Mouse (Mus musculus) thymus, adult 2 months (tissue): Measurements from ENCODE around the gene Plxdc1. TPM values are rescaled to one million over a fixed set of nuclear protein-coding genes. Genes with fewer than 3 reads are reported as not detected.

Source experiments
- DNase-seq: peaks from one replicate; pipeline ENCODE4 v3.0.0; 2021
- H3K27ac ChIP-seq: fragments of 200-500 bp; 2 replicates; pipeline ENCODE4 v1.5.1; 2012; ENCODE audit warnings: low read length, control low read depth; ENCODE audit not compliant: control insufficient read depth, insufficient read depth
- H3K27me3 ChIP-seq: fragments of 200-500 bp; 2 replicates; pipeline ENCODE4 v1.6.1; 2012; ENCODE audit warnings: mild to moderate bottlenecking, low read length, moderate library complexity, mixed read lengths; ENCODE audit not compliant: control insufficient read depth, insufficient read depth
- H3K36me3 ChIP-seq: fragments of 200-500 bp; 2 replicates; pipeline ENCODE4 v1.6.1; 2012; ENCODE audit warnings: mild to moderate bottlenecking, low read length, moderate library complexity; ENCODE audit not compliant: control insufficient read depth, insufficient read depth
- H3K4me1 ChIP-seq: fragments of 200-500 bp; replicated peaks from 2 replicates; pipeline ENCODE4 v1.6.1; 2012; ENCODE audit warnings: low read length; ENCODE audit not compliant: control insufficient read depth, insufficient read depth
- H3K4me3 ChIP-seq: fragments of 200-500 bp; 2 replicates; pipeline ENCODE4 v1.5.1; 2012; ENCODE audit warnings: mild to moderate bottlenecking, low read length, control low read depth, moderate library complexity; ENCODE audit not compliant: control insufficient read depth, insufficient read depth
- CTCF ChIP-seq: fragments of 200-500 bp; IDR thresholded peaks from 2 replicates; pipeline ENCODE4 v1.5.1; 2012; ENCODE audit warnings: mild to moderate bottlenecking, control low read depth, low read length, moderate library complexity, borderline replicate concordance; ENCODE audit not compliant: control insufficient read depth, poor library complexity, insufficient read depth; ENCODE audit errors: extremely low read depth
- POLR2A ChIP-seq: fragments of 200-500 bp; IDR thresholded peaks from 2 replicates; pipeline ENCODE4 v1.6.1; 2012; ENCODE audit warnings: mild to moderate bottlenecking, low read length, control low read depth, moderate library complexity; ENCODE audit not compliant: control insufficient read depth, poor library complexity, insufficient read depth; ENCODE audit errors: extremely low read depth
- whole genome bisulfite sequencing: fragments of 180-500 bp; shearing (Covaris S2); methylation state at CpG from one replicate; pipeline ENCODE4 v1.1.7; 2018; 5-methylcytosine and 5-hydroxymethylcytosine counted together
- polyA plus RNA-seq: library from polyadenylated mRNA; depleted of rRNA; stranded (reverse); fragments of >200 nt; gene quantifications from 2 replicates; pipeline ENCODE4 v1.2.3, GENCODE M21; 2012

The Plxdc1 gene
- polyA plus RNA-seq, 1 experiment, result 77.5 TPM

DNA sequence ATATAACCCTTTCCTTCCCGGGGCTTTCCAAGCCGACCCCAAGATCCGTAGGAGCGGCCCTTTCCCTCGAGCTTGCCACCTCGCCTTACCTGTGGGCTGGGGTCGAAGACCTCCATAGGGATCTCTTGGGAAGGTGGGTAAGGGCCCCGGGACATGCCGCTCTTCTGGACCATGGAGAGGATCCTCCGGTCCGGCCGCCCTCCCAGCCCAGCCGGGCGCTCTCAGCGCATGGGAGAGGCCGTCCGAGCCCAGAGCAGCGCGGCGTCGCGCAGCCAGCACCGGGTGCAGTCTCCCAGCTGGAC is 36.0 kb upstream of the Plxdc1 start:
- H3K4me3 ChIP-seq, result peak overlapping the region; percentile 78
- peaks cover 41% of the 10 kb centered on the region for H3K4me1 ChIP-seq
- H3K36me3 ChIP-seq, result no peaks in the 10 kb centered on the region
- H3K27me3 ChIP-seq, result no peaks in the 10 kb centered on the region
- no peak overlapping the region for H3K27ac ChIP-seq
- under 1% methylated on average over 23 of the region's 23 CpGs for WGBS
- DNase-seq, result no peak
- TF ChIP-seq POLR2A (no peak), CTCF (no peak)

DNA sequence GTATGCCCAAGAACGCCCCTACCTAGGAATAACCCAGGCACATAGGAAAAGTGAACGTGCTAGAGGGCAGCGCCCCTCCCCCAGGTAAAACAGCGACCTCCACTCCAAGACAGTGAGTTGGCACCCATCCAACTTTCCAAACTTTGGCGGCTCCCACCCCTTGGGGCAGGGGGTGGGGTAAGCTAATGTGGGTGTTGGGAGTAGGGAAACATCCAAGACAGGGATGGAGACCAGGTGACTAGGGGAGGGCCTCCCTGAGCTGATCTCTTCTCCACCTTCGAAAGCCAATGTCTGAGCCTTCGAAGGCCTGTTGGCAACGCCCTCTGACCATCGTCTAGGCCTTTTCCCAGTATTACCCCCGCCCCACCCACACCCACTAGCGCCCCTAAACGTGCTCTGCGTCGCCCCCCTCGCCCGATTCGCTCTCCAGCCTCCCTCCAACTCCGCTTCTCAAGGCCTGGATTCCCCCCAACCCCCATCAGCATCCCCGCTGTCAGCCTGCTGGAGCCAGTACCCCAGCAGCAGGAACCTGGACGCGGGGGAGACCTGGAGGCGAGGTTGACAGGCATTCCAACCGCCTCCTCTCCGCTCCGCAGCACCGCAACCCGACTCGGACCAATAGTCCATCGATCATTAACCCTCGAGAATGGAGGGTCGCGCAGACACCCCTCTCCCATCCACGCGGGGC is 35.5 kb upstream of the Plxdc1 start:
- Histone ChIP-seq H3K36me3 (no peaks in the 10 kb centered on the region), H3K4me3 (peak overlapping the region; percentile 78), H3K4me1 (peaks cover 41% of the 10 kb centered on the region), H3K27me3 (no peaks in the 10 kb centered on the region), H3K27ac (no peak overlapping the region)
- no peak for TF ChIP-seq POLR2A
- no peak for TF ChIP-seq CTCF
- no peak for DNase-seq
- WGBS, result 18% methylated on average over 34 of the region's 34 CpGs

GRCm38 (mm10) chr11:98021118-98021517 is 34.9 kb upstream of the Plxdc1 start:
- WGBS, result 53% methylated on average over 2 of the region's 2 CpGs
- no peak overlapping the region for H3K4me3 ChIP-seq
- no peaks in the 10 kb centered on the region for H3K27me3 ChIP-seq

DNA sequence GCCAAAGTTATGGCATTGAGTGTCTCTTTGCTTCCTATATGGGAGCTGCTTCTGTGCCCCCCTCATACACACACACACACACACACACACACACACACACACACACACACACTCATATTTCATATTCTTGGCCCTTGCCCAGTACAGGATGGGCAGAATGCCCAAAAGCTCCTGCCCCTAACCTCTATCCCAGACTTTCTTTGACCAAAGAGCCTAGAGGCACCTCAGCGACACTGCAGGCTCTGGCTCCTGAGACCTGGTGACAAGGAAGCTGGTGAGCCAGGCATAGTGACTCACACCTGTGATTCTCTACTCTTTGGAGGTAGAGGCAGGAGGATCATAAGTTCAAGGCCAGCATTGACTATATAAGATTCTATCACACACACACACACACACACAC is 34.5 kb upstream of the Plxdc1 start:
- Histone ChIP-seq H3K27ac (no peak overlapping the region), H3K4me3 (no peak overlapping the region), H3K4me1 (peaks cover 38% of the 10 kb centered on the region), H3K36me3 (no peaks in the 10 kb centered on the region), H3K27me3 (no peaks in the 10 kb centered on the region)
- no peak for DNase-seq
- TF ChIP-seq CTCF (no peak), POLR2A (no peak)
- 90% methylated on average over 1 of the region's 1 CpGs for WGBS

More at GRCm38 (mm10) chr11:98021118-98021517, 34.9 kb upstream of the Plxdc1 start:
- TF ChIP-seq CTCF, result no peak
- TF ChIP-seq POLR2A, result no peak
- Histone ChIP-seq H3K4me1 (peaks cover 41% of the 10 kb centered on the region), H3K27ac (no peak overlapping the region), H3K36me3 (no peaks in the 10 kb centered on the region)
- DNase-seq, result no peak

DNA sequence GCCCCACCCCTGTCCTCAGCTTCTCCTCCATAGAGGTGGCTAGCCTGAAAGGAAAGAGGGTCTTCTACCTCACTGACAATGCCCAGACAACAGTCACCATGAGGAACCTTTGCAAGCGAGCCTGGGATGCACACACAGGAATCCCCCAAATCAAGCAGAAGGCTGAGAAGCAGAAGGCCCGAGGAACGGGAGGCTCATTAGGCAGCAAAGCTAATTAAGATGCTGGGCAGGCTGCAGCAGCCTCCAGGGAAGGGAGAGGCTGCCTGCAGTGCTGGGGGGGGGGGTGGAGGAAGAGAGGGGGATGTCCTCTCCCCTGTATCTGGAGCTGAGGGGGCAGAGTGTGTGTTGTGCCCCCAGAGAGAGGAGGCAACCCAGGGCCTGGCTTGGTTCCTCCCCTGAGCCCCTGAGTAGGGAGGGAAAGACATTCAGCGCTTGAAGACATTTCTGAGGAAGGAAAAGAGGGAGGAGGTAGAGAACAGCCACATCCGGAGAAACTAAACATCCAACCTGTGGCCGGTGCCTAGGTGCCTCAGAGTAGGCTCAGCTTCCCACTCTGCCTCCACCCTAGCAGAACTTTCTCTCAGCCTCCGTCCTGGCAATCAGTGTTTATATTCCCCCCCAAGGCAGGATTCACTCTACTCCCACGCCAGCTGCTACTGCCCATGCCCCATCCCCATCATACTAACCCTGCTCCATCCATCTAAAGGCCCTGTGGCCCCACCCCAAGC is 33.8 kb upstream of the Plxdc1 start:
- peaks cover 38% of the 10 kb centered on the region for H3K4me1 ChIP-seq
- H3K4me3 ChIP-seq, result no peak overlapping the region
- no peaks in the 10 kb centered on the region for H3K27me3 ChIP-seq
- H3K36me3 ChIP-seq, result no peaks in the 10 kb centered on the region
- peak overlapping the region; percentile 56 for H3K27ac ChIP-seq
- TF ChIP-seq POLR2A (no peak), CTCF (0 out of 2 replicates have a peak, but pooled peaks have one; percentile 14)
- 16% methylated on average over 8 of the region's 8 CpGs for WGBS
- DNase-seq, result peak; percentile 48

GRCm38 (mm10) chr11:98018858-98019641 is 32.8 kb upstream of the Plxdc1 start:
- peak; percentile 82 for DNase-seq
- Histone ChIP-seq H3K27ac (no peak overlapping the region), H3K4me1 (peaks cover 38% of the 10 kb centered on the region), H3K27me3 (no peaks in the 10 kb centered on the region), H3K4me3 (no peak overlapping the region), H3K36me3 (no peaks in the 10 kb centered on the region)
- peak; percentile 69; the same call in 1 of the 2 replicates for TF ChIP-seq CTCF
- 0 out of 2 replicates have a peak, but pooled peaks have one; percentile 27 for TF ChIP-seq POLR2A
- 58% methylated on average over 10 of the region's 10 CpGs for WGBS
